Mouse (Mus musculus): ENCODE results near the gene Tsacc. TPM values are rescaled to one million over a fixed set of nuclear protein-coding genes. Genes with fewer than 3 reads are reported as not detected.

Tsacc gene
- polyA plus RNA-seq (2015; fragmentation: Nextera tagmentation; extraction: Ambion mirVana): 6.8 and 10.2 TPM in 2 replicates

DNA sequence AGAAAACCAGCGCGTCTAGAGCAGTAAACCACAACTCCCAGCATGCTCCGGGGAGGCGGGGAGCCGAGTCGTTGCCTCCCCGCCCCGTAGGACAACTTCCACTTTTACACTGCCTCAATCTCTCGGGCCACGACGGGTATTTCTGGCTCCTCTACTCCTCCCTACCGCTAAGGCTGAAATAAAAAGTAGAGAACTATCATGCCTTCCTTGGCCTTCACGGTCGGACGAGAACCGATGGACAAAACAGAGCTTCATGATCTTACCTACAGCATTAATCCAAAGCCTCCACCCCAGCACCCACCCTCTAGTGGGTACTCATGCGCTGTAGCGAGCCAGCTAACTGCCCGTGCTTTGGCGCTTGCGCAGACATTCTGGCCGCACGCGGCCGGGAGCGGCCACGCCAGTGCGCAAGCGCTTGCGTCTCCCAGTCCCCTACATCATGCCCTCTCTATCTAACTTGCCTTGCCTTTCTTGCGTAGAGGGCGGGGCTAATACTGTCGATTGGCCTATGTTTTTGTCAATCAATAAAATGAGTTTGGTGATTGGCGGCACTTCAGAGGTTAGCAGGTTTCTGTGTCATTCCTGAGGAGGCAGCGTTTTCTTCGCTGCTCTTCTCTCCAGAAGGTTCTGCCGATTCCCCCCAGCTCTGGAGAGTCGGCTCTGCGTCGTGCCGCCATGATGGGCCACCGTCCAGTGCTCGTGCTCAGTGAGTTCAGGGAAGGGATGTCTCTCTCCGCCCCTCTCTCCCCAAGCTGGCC lies at the start of gene Tsacc, which contains the start of gene Cct3:
TSS of gene Tsacc (minus strand) at position 439 of the 758 bp plus-strand sequence.
TSS of gene Cct3 (plus strand) at position 556 of the 758 bp plus-strand sequence.
- under 1% methylated on average over 44 of the region's 44 CpGs for WGBS
- Histone ChIP-seq H3K4me3 (ENCODE audit: low read length) (peak within 1 kb of the TSS; percentile 82), H3K4me1 (ENCODE audit: control insufficient read depth, insufficient read depth, low read depth, low read length) (peaks cover 17% of the 10 kb centered on the region), H3K9me3 (ENCODE audit: control insufficient read depth, low read length) (no peaks in the 10 kb centered on the region), H3K27ac (ENCODE audit: low read depth, low read length) (peak within 1 kb of the TSS; percentile 93), H3K4me2 (ENCODE audit: low read length) (peak within 1 kb of the TSS; percentile 79), H3K36me3 (ENCODE audit: control insufficient read depth, insufficient read depth, low read length) (peaks cover 19% of the 10 kb centered on the region), H3K27me3 (replicated peaks; ENCODE audit: control insufficient read depth, insufficient read depth, low read length) (no peaks in the 10 kb centered on the region), H3K9ac (ENCODE audit: low read depth, low read length) (peak within 1 kb of the TSS; percentile 88)
- ATAC-seq: peak; percentile 100

DNA sequence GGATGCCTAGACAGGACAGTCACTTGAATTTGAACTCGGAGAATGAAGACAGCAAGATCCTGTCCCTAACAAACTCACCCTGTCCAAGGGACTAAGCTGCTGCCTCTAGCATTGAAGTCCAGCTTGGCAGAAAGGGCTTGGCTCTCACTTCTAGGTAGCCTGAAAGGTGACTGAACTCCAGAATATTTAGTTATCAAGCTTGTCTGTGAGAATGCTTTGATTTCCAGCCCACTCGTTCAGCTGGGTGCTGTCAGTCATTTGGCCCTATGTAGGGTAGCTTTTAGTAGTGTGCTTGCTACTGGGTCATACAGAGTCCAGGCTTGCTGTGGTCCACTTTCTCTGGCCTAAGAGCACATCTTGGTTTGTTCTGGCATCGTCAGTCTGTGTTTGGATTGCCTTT lies 42.2 kb upstream of the Tsacc start:
- Histone ChIP-seq H3K4me1 (ENCODE audit: control insufficient read depth, insufficient read depth, low read depth, low read length) (peaks cover 13% of the 10 kb centered on the region), H3K36me3 (ENCODE audit: control insufficient read depth, insufficient read depth, low read length) (peaks cover 17% of the 10 kb centered on the region), H3K9me3 (ENCODE audit: control insufficient read depth, low read length) (no peaks in the 10 kb centered on the region), H3K27ac (ENCODE audit: low read depth, low read length) (no peak overlapping the region), H3K4me3 (ENCODE audit: low read length) (no peak overlapping the region), H3K27me3 (replicated peaks; ENCODE audit: control insufficient read depth, insufficient read depth, low read length) (no peaks in the 10 kb centered on the region), H3K4me2 (ENCODE audit: low read length) (no peak overlapping the region), H3K9ac (ENCODE audit: low read depth, low read length) (no peak overlapping the region)
- no peak for ATAC-seq
- 73% methylated on average over 3 of the region's 3 CpGs for WGBS

DNA sequence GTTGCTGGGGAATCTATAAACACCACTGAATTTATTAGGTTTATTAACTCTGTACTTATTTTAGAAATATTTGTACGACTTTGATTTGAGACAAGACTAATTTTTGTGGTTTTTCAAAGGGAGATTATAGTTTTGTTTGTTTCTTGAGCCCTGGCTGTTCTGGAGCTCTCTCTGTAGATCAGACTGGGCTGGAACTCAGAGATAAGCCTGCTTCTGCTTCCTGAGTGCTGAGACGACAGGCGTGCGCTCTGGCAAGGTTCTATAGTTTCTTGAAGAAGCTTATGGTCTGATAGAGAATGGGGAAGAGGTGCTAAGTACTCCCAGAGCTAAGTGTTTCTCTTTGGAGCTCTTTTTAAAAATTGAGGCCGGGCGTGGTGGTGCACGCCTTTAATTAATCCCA lies 41.5 kb upstream of the Tsacc start:
- no peak overlapping the region for H3K27ac ChIP-seq (ENCODE audit: low read depth, low read length)
- no peaks in the 10 kb centered on the region for H3K27me3 ChIP-seq (replicated peaks; ENCODE audit: control insufficient read depth, insufficient read depth, low read length)
- H3K9me3 ChIP-seq (ENCODE audit: control insufficient read depth, low read length): no peaks in the 10 kb centered on the region
- no peak overlapping the region for H3K4me3 ChIP-seq (ENCODE audit: low read length)
- peaks cover 13% of the 10 kb centered on the region for H3K4me1 ChIP-seq (ENCODE audit: control insufficient read depth, insufficient read depth, low read depth, low read length)
- 95% methylated on average over 7 of the region's 7 CpGs for WGBS
- H3K36me3 ChIP-seq (ENCODE audit: control insufficient read depth, insufficient read depth, low read length): peaks cover 15% of the 10 kb centered on the region
- ATAC-seq: no peak
- no peak overlapping the region for H3K4me2 ChIP-seq (ENCODE audit: low read length)
- H3K9ac ChIP-seq (ENCODE audit: low read depth, low read length): no peak overlapping the region

DNA sequence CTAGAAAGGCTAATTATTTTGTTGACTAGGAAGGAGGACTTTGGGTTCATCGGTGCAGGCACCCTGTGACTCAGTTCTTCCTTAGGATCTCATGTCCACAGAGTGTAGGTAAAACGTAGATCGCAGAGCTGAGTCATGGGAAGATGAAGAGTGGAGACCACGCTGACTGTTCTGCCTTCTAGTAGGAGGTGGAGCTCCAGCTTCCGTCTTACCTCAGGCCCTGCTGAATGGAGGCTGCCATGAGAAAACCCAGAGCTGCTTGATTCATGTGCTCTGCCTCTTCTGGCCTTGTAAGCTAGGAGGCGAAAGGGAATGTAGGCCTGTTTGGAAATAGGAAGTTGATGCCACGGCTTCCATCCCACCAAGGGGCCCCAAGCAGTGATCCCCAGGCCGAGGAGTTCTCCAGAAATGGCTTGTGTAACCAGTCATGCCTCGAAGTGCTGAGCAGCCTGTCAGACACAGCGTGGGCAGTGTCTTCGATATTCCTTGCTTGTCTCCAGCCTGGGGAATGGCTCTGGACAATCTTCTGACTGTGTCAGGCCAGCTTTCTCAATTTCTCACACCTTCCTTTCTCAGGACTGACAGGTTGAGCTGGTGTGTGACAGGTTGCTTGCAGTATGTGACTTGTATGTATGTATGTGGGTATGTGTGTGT lies 40.7 kb upstream of the Tsacc start:
- peak overlapping the region; percentile 69 for H3K4me2 ChIP-seq (ENCODE audit: low read length)
- peaks cover 13% of the 10 kb centered on the region for H3K4me1 ChIP-seq (ENCODE audit: control insufficient read depth, insufficient read depth, low read depth, low read length)
- no peaks in the 10 kb centered on the region for H3K9me3 ChIP-seq (ENCODE audit: control insufficient read depth, low read length)
- no peaks in the 10 kb centered on the region for H3K27me3 ChIP-seq (replicated peaks; ENCODE audit: control insufficient read depth, insufficient read depth, low read length)
- peaks cover 7% of the 10 kb centered on the region for H3K36me3 ChIP-seq (ENCODE audit: control insufficient read depth, insufficient read depth, low read length)
- no peak for ATAC-seq
- peak overlapping the region; percentile 56; the same call in 1 of the 2 replicates for H3K9ac ChIP-seq (ENCODE audit: low read depth, low read length)
- 79% methylated on average over 11 of the region's 11 CpGs for WGBS
- no peak overlapping the region for H3K27ac ChIP-seq (ENCODE audit: low read depth, low read length)
- H3K4me3 ChIP-seq (ENCODE audit: low read length): peak overlapping the region; percentile 5; the same call in 1 of the 2 replicates

DNA sequence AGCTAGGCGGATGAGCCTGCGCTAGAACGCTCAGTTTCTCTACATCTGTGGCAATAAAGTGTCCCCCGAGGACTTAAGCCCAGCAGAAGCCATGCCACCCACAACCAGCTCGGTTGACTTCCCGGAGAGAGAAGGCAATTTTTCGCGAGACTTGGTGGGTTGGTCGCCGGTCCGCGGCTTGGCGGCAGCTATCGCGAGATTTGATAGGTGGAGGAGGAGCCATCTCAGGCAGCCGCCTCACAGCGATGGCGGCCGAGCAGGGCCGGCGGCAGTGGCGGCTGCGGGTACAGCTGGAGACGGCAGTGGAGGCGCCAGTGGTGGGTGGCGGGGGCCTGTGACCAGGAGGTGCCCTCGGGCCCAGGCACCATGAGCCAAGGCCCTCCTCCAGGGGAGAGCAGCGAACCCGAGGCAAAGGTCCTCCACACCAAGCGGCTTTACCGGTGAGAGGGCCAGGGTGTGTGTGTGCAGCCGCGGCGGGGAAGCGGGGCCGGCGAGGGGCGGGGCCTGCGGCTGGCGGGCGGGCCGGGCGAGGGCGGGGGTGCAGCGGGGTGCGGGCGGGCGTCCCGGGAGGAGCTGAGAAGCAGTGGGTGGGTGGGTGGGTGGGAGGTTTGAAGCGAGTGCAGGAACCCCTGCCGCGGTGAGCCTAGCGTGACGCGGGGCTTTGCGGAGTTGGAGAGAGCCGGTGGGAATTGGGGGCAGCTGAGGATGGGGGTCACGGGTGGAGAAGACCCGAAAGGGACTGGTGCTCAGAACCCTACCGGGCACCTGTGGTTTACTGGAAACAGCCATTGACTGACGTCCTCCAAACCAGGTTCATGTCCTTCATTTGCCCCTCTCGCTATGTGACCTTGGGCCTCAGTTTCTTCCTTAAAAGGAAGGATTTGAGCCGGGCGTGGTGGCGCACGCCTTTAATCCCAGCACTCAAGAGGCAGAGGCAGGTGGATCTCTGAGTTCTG lies 39.5 kb upstream of the Tsacc start, which contains the start of the genes Tmem79 and Smg5:
TSS of gene Tmem79 (minus strand) at position 91 of the 956 bp plus-strand sequence.
TSS of gene Smg5 (plus strand) at position 203 of the 956 bp plus-strand sequence.
- 3% methylated on average over 58 of the region's 66 CpGs for WGBS

DNA sequence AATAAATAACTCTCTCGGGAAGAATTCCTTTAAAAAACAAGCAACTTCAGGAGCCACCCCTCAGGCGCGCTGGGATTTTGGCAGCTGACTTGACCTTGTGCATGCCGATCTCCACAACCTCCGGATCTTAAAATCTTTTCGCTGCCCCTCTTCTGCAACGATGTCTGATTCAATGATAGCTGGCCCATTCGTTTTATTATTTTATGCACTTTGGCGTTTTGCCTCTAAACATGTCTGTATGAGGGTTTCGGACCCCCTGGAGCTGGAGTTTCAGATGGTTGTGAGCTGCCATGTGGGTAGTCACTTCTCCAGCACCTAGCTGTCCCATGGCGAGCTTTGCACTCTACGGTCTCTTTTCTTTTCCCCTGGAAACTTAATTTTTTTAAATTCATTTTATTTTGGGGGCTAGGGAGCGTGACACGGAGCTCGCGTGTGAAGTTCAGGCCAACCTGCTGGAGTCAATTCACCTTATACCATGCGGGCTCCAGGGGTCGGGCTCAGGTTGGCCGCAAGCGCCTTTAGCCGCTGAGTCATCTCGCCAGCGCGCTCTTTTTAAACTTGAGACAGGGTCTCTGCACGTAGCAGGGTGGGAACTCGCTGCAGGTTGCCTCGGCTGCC lies 38.7 kb upstream of the Tsacc start:
- peak overlapping the region; percentile 86 for H3K4me3 ChIP-seq (ENCODE audit: low read length)
- no peaks in the 10 kb centered on the region for H3K9me3 ChIP-seq (ENCODE audit: control insufficient read depth, low read length)
- H3K36me3 ChIP-seq (ENCODE audit: control insufficient read depth, insufficient read depth, low read length): no peaks in the 10 kb centered on the region
- under 1% methylated on average over 27 of the region's 27 CpGs for WGBS
- peak overlapping the region; percentile 68 for H3K9ac ChIP-seq (ENCODE audit: low read depth, low read length)
- peak overlapping the region; percentile 65 for H3K4me2 ChIP-seq (ENCODE audit: low read length)
- peak; percentile 61 for ATAC-seq
- peak overlapping the region; percentile 96 for H3K27ac ChIP-seq (ENCODE audit: low read depth, low read length)
- peaks cover 13% of the 10 kb centered on the region for H3K4me1 ChIP-seq (ENCODE audit: control insufficient read depth, insufficient read depth, low read depth, low read length)
- no peaks in the 10 kb centered on the region for H3K27me3 ChIP-seq (replicated peaks; ENCODE audit: control insufficient read depth, insufficient read depth, low read length)

More for the DNA sequence above, 39.5 kb upstream of the Tsacc start, which contains the start of the genes Tmem79 and Smg5:
- H3K36me3 ChIP-seq (ENCODE audit: control insufficient read depth, insufficient read depth, low read length): no peaks in the 10 kb centered on the region
- H3K27me3 ChIP-seq (replicated peaks; ENCODE audit: control insufficient read depth, insufficient read depth, low read length): no peaks in the 10 kb centered on the region
- H3K9me3 ChIP-seq (ENCODE audit: control insufficient read depth, low read length): no peaks in the 10 kb centered on the region
- H3K27ac ChIP-seq (ENCODE audit: low read depth, low read length): peak within 1 kb of the TSS; percentile 96
- H3K9ac ChIP-seq (ENCODE audit: low read depth, low read length): peak within 1 kb of the TSS; percentile 97
- peak; percentile 97 for ATAC-seq
- H3K4me1 ChIP-seq (ENCODE audit: control insufficient read depth, insufficient read depth, low read depth, low read length): peaks cover 13% of the 10 kb centered on the region
- H3K4me2 ChIP-seq (ENCODE audit: low read length): peak within 1 kb of the TSS; percentile 69
- H3K4me3 ChIP-seq (ENCODE audit: low read length): peak within 1 kb of the TSS; percentile 86

DNA sequence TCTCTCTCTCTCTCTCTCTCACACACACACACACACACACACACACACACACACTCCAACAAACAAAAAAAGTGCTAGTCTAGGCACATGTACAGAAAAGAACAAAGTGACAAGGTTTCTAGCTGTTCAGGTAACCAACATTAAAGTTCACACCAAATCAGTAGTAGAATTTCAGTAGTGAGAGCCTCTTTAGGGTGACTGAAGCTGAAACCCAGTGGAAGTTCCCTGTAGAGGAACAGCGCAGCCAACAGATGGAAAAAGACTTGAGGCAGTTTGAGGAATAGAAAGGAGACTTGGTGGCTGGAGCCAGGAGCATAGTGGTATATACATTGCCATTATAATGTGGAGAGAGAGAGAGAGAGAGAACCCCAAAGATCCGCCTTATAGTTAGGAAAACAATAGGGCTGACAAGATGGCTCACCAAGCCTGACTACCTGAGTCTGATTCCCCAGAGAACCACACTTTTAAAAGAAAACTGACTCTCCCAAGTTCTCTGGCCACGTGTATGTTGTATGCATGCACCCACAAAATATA lies 38.2 kb upstream of the Tsacc start:
- no peaks in the 10 kb centered on the region for H3K9me3 ChIP-seq (ENCODE audit: control insufficient read depth, low read length)
- peaks cover 13% of the 10 kb centered on the region for H3K4me1 ChIP-seq (ENCODE audit: control insufficient read depth, insufficient read depth, low read depth, low read length)
- H3K4me3 ChIP-seq (ENCODE audit: low read length): peak overlapping the region; percentile 86
- 0 out of 2 replicates have a peak overlapping the region, but pooled peaks have one; percentile 25 for H3K27ac ChIP-seq (ENCODE audit: low read depth, low read length)
- H3K9ac ChIP-seq (ENCODE audit: low read depth, low read length): peak overlapping the region; percentile 68; the same call in 1 of the 2 replicates
- H3K4me2 ChIP-seq (ENCODE audit: low read length): peak overlapping the region; percentile 65
- 39% methylated on average over 3 of the region's 3 CpGs for WGBS
- no peaks in the 10 kb centered on the region for H3K36me3 ChIP-seq (ENCODE audit: control insufficient read depth, insufficient read depth, low read length)
- no peaks in the 10 kb centered on the region for H3K27me3 ChIP-seq (replicated peaks; ENCODE audit: control insufficient read depth, insufficient read depth, low read length)
- ATAC-seq: no peak

DNA sequence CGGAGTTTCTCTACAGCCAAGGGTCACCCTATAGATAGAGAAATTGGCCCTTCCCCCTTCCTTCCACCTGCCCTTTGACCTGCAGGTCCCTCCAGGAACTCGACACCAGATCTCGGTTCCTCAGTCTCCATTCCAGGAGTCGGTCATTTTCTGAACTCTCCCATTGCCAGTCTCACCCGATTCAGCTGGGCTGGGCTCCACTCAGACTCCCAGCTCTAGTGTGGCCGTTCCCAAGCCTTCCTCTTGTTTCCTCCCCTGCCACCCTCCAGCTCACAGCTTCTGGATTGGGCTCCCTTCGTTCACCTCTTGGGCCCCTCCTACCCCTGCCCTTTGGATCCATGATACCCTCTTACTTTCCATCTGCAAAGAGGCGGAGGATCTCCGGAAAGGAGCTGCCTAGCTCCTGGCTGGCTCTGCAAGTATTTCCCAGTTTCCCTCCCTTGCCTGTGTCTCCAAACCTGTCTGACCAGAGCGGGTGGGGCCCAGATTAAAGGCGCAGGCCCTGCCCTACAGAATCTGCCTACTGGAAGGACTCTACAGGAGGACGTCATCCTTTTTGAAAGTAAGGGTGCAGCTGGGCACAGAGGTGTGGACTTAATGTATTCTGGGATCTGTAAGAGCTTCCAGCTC lies 37.3 kb upstream of the Tsacc start:
- H3K4me3 ChIP-seq (ENCODE audit: low read length): no peak overlapping the region
- peaks cover 13% of the 10 kb centered on the region for H3K4me1 ChIP-seq (ENCODE audit: control insufficient read depth, insufficient read depth, low read depth, low read length)
- H3K36me3 ChIP-seq (ENCODE audit: control insufficient read depth, insufficient read depth, low read length): no peaks in the 10 kb centered on the region; the same call in 1 of the 2 replicates
- H3K9me3 ChIP-seq (ENCODE audit: control insufficient read depth, low read length): no peaks in the 10 kb centered on the region
- H3K27ac ChIP-seq (ENCODE audit: low read depth, low read length): no peak overlapping the region
- H3K4me2 ChIP-seq (ENCODE audit: low read length): no peak overlapping the region
- no peak for ATAC-seq
- no peak overlapping the region for H3K9ac ChIP-seq (ENCODE audit: low read depth, low read length)
- H3K27me3 ChIP-seq (replicated peaks; ENCODE audit: control insufficient read depth, insufficient read depth, low read length): no peaks in the 10 kb centered on the region
- WGBS: 65% methylated on average over 12 of the region's 12 CpGs

All from hindbrain, embryonic 16.5 days (tissue).